Mouse (Mus musculus): ENCODE results near the gene Gm12695. TPM values are rescaled to one million over a fixed set of nuclear protein-coding genes. Genes with fewer than 3 reads are reported as not detected.

Gm12695 gene
- polyA plus RNA-seq (2015; fragmentation: Illumina TruSeq; extraction: RNeasy Lipid Tissue Mini Kit (QIAGEN cat#74804); ENCODE audit: low read depth, low replicate concordance), result not detected

GRCm38 (mm10) chr4:96785086-96785485, at the start of gene Gm12695:
Gm12695 (minus strand) TSS chr4:96785186.

Other genes starting within 250 kb of the Gm12695 start
- gene Cyp2j6, start 231.5 kb downstream of the Gm12695 start, polyA plus RNA-seq (2015; fragmentation: Illumina TruSeq; extraction: RNeasy Lipid Tissue Mini Kit (QIAGEN cat#74804); ENCODE audit: low read depth, low replicate concordance), result 22.2 TPM
- 43.4 TPM for gene Cyp2j9, start 193.6 kb downstream of the Gm12695 start, polyA plus RNA-seq (2015; fragmentation: Illumina TruSeq; extraction: RNeasy Lipid Tissue Mini Kit (QIAGEN cat#74804); ENCODE audit: low read depth, low replicate concordance)
- gene Cyp2j5, start 121.0 kb downstream of the Gm12695 start, polyA plus RNA-seq (2015; fragmentation: Illumina TruSeq; extraction: RNeasy Lipid Tissue Mini Kit (QIAGEN cat#74804); ENCODE audit: low read depth, low replicate concordance), result not detected